Mouse (Mus musculus): ENCODE results near the gene Klrb1c.
"Not testable (repeated sequence)": the region's sequence is repeated elsewhere in the genome, so short reads cannot be mapped to it uniquely, and the experiment has no call there.

Gene Klrb1c

DNA sequence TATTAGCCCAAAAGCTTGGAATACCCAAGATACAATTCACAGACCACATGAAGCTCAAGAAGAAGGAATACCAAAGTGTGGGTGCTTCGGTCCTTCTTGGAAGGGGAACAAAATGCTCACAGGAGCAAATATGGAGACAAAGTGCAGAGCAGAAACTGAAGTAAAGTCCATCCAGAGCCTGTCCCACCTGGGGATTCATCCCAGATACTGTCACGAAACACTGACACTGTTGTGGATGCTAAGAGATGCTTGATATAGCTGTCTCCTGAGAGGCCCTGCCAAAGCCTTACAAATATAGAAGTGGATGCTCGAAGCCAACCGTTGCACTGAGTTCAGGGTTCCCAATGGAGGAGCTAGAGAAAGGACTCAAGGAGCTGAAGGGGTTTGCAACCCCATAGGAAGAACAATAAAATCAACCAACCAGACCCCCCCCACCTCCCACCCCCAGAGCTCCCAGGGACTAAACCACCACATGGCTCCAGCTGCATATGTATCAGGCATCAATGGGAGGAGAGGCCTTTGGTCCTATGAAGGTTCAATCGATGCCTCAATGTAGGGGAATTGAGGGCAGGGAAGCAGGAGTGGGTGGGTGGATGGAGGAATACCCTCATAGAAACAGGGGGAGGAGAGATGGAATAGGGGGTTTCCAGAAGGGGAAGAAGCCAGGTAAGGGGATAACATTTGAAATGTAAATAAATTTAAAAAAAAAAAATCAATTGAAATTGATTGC is 29.6 kb downstream of the Klrb1c start:
- DNase-seq (ENCODE audit: extremely low read depth, insufficient read length, low spot score): peak; percentile 4

GRCm38 (mm10) chr6:128755402-128755763 is 33.6 kb downstream of the Klrb1c start:
- DNase-seq (ENCODE audit: extremely low read depth, insufficient read length, low spot score): not testable (repeated sequence)

DNA sequence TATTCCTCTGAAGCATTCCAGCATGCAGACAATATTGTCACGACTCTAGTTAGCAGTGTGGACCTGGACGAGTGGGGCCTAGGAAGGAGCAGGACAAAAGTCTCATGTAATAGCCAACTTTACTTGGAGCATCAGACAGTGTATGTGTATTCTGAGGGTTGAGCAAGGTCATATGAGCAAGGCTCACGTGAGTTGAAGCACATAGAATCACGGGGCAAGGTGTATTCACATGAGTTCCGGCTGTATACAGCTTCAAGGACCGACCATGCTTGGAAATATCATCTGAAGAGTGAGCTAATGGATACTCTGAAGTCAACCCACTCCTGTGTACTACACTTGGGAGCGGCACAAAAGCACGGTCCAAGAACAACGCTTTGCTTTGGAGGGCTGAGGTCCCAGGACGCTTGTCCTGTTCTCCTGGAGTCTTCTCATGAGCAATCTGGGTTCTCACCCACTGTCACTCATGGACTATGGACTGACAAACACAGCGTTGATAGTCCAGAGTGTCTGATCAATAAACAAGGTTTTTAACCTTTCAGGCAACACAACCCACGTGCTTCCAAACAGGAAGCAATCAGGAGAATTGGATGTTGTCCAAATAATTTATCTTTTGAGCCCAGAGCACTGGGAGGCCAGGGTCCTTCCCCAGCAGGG is 34.1 kb downstream of the Klrb1c start:
- not testable (repeated sequence) for DNase-seq (ENCODE audit: extremely low read depth, insufficient read length, low spot score)

DNA sequence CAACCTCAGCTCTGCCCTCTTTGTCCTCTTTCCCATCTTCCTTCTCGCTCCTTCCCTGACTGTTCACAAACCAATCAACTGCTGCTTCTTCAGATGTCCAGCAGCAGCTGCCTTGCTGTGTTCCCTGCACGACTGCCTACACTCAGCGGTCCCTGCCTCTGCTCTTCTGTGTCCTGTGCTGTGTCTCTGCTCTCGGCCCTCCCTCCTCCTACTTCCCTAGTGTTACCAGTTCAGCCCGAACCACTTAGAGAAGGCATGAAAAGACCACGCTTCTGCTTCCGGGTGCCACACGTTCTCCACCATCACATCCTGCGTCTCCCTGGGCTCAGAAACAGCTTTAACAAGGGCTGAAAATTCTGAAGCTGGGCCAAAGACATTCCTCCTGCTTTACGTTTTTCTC is 34.8 kb downstream of the Klrb1c start:
- DNase-seq (ENCODE audit: extremely low read depth, insufficient read length, low spot score): not testable (repeated sequence)

DNA sequence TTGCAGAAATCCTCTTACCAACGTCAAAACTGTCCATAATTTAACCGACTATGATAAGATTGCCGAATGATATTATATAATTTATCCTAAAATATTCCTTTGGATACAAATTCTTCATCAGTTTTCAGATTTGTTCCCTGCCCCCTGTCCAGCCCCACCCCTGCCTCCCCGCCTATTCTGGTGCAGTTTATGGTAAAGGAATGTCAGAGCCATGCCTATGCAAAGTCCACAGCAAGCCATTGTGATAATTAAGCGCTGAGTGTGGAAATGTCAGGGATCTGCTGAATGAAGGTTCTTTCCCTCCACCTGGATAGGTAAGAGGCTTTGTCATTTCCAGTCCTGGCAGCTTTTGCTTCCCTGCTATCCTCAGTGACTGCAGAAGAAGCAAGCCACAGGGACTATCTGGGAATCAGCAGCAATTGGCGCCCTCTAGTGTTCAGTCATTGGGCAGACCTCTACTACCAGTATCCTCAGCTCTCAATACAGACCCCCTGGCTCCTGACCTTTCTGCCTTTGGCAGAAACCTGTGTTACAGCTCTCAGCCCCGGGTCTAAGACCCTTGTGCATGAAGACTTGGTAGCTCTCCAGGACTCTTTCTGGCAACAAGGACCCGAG is 35.3 kb downstream of the Klrb1c start:
- peak; percentile 44 for DNase-seq (ENCODE audit: extremely low read depth, insufficient read length, low spot score)

GRCm38 (mm10) chr6:128747006-128747405 is 42.0 kb downstream of the Klrb1c start:
- DNase-seq (ENCODE audit: extremely low read depth, insufficient read length, low spot score): not testable (repeated sequence)

DNA sequence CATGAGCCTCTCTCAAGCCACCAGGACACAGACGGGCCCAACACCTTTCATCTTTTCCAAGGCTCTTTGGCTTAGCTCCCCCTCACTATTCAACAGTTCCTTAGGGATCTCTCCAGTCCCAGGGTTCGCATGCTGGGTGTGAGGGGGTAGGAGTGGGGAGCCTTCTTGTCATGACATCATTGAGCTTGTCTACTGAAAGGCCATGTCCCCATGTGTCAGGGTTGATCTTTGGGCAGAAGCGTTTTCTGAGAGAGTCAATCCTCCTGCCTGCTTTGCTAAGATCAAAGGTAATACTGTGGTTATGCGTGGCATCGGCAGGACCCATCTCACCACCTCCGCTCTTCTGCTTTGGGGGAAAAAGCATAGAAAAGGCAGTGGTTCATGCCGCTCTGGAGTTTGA is 51.6 kb downstream of the Klrb1c start:
- DNase-seq (ENCODE audit: extremely low read depth, insufficient read length, low spot score): no peak

DNA sequence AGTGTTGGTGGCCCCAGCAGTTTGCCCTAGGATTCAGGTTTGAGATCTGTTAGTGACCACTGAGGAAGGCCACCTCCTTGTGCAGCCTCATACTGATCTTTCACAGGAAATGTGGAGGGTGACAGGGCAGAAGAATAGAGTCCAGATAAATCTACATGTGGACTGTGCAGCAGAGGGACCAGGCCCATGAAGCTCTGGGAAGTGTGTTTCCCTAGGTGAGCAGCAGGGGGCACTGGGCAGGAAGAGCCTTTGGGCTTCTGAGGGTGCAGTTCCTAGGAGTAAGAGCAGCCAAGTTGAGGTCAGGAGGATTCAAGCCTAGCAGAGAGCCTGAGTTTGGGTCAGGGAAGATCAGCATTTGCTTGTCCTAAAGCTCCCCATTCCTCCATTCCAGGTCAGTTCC is 52.9 kb downstream of the Klrb1c start:
- no peak for DNase-seq (ENCODE audit: extremely low read depth, insufficient read length, low spot score)

- DNase-seq (ENCODE audit: extremely low read depth, insufficient read length, low spot score): no peak
These were observed 54.1 kb downstream of the Klrb1c start for GRCm38 (mm10) chr6:128734896-128735295.

DNA sequence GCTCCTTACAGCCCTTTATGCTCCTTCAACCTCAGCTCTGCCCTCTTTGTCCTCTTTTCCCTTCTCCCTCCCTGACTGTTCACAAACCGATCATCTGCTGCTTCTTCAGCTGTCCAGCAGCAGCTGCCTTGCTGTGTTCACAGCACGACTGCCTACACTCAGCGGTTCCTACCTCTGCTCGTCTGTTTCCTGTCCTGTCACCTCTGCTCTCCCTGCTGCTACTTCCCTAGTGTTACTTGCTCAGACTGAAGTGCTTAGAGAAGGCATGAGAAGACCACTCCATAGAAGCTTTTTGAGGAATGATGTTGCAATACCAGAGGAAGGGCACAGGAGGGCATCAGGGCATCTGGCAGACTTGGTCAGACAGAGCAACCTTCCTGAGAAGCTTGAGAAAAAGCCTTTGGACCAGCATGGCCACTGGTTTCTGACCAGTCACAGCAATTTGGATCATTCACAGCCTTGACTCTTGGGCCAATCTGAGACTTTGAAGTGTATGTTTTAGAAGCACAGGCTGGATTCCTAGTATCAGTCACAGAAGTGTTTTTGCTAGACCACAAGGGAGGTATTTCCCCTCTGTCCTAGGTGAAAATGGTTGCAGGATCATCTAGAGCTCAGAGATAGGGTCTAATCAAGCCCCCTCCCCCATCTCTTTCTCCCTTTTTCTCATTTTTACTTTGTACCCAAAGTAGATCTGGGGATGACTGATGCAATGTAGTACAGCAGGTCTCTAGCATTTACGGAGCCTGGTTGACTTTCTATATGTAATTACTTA is 54.9 kb downstream of the Klrb1c start:
- no peak for DNase-seq (ENCODE audit: extremely low read depth, insufficient read length, low spot score)

GRCm38 (mm10) chr6:128732032-128732431 is 57.0 kb downstream of the Klrb1c start:
- no peak for DNase-seq (ENCODE audit: extremely low read depth, insufficient read length, low spot score)

All from 3134 (cell line).